Mouse (Mus musculus) spleen, adult 2 months (tissue): ENCODE data around the gene Tbk1.

Experiments used
- CTCF ChIP-seq: fragments of 200-500 bp; IDR thresholded peaks from 2 replicates; pipeline ENCODE4 v1.5.1; 2011; ENCODE audit warnings: mild to moderate bottlenecking, inconsistent platforms; ENCODE audit not compliant: insufficient read depth, insufficient read length, insufficient replicate concordance; ENCODE audit errors: extremely low read depth
- POLR2A ChIP-seq: fragments of 200-500 bp; IDR thresholded peaks from 2 replicates; pipeline ENCODE4 v1.6.1; 2011; ENCODE audit warnings: low read depth, low read length, inconsistent platforms

- TF ChIP-seq POLR2A (no peak), CTCF (no peak)
Observed at GRCm38 (mm10) chr10:121556263-121556662, 30.3 kb downstream of the Tbk1 start.
